Mouse (Mus musculus) liver, embryonic 16.5 days (tissue): Measurements from ENCODE around the gene Stard5. TPM values are rescaled to one million over a fixed set of nuclear protein-coding genes. Genes with fewer than 3 reads are reported as not detected.

Experiments
- ATAC-seq: fragments of 200-750 bp; cut with Nextera tagmentation; 2 replicates; pipeline ENCODE4 v1.8.0; 2017; ENCODE audit warnings: low read depth, mild to moderate bottlenecking, moderate number of reproducible peaks, moderate library complexity
- H3K27ac ChIP-seq: fragments of 300-500 bp; sonication (generic); 2 replicates; pipeline ENCODE4 v1.5.1; 2014; ENCODE audit warnings: mild to moderate bottlenecking, low read length
- H3K27me3 ChIP-seq: fragments of 300-500 bp; sonication (generic); 2 replicates; pipeline ENCODE4 v1.6.1; 2014; ENCODE audit warnings: low read depth, low read length, mixed read lengths; ENCODE audit not compliant: control insufficient read depth, insufficient read depth
- H3K36me3 ChIP-seq: fragments of 300-500 bp; sonication (generic); 2 replicates; pipeline ENCODE4 v1.6.1; 2014; ENCODE audit warnings: mild to moderate bottlenecking; ENCODE audit not compliant: control insufficient read depth, insufficient read depth
- H3K4me1 ChIP-seq: fragments of 300-500 bp; sonication (generic); 2 replicates; pipeline ENCODE4 v1.6.1; 2014; ENCODE audit warnings: low read depth, low read length, mixed read lengths; ENCODE audit not compliant: control insufficient read depth
- H3K4me2 ChIP-seq: fragments of 300-500 bp; sonication (generic); 2 replicates; pipeline ENCODE4 v1.6.1; 2014; ENCODE audit warnings: low read depth, low read length, mixed read lengths
- H3K4me3 ChIP-seq: fragments of 300-500 bp; sonication (generic); 2 replicates; pipeline ENCODE4 v1.5.1; 2014; ENCODE audit warnings: low read depth, mild to moderate bottlenecking, low read length
- H3K9ac ChIP-seq: fragments of 300-500 bp; sonication (generic); 2 replicates; pipeline ENCODE4 v1.6.1; 2014; ENCODE audit warnings: low read depth, low read length
- H3K9me3 ChIP-seq: fragments of 300-500 bp; sonication (generic); replicated peaks from 2 replicates; pipeline ENCODE4 v1.6.1; 2016; ENCODE audit warnings: low read length; ENCODE audit not compliant: control insufficient read depth
- WGBS: fragments of 180-500 bp; shearing (Covaris S2); extraction: QIAGEN DNeasy Blood & Tissue Kit; methylation state at CpG from one replicate; pipeline ENCODE4 v1.1.7; 2014; ENCODE audit not compliant: insufficient replicate concordance; 5-methylcytosine and 5-hydroxymethylcytosine counted together
- polyA plus RNA-seq: library from polyadenylated mRNA; unstranded; fragments of >200 nt; fragmentation: Nextera tagmentation; extraction: Ambion mirVana; gene quantifications from 2 replicates; pipeline ENCODE4 v1.2.1, GENCODE M21; 2015

The Stard5 gene
- polyA plus RNA-seq, 1 experiment from 2014 or later = 25.3 TPM

DNA sequence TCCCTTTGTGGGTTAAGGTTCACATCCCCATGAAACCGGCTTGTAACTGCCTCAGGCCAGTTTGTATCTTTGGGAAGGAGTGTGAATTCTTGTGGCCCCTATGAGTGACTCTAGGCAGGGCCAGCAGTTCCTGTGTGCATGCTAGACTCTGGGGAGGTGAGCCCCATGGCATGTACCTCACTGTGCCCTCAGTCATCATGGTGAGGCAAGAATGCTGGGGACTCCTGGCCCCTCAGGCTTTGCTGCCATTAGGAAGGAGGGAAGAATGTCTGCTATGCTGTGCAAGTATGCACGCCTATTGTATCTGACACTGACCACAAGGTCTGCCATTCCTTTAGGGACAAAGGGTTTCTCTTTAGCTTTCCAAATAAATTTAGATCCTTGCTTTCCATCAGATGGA is 9.4 kb downstream of the Stard5 start:
- H3K4me3 ChIP-seq = no peak overlapping the region
- H3K9me3 ChIP-seq = no peaks in the 10 kb centered on the region
- 61% methylated on average over 2 of the region's 2 CpGs for WGBS
- no peaks in the 10 kb centered on the region; the same call in 1 of the 2 replicates for H3K4me1 ChIP-seq
- no peak overlapping the region for H3K27ac ChIP-seq
- H3K9ac ChIP-seq = no peak overlapping the region
- H3K36me3 ChIP-seq = no peaks in the 10 kb centered on the region; the same call in none of the 2 replicates
- ATAC-seq = no peak
- no peaks in the 10 kb centered on the region for H3K27me3 ChIP-seq
- no peak overlapping the region for H3K4me2 ChIP-seq

DNA sequence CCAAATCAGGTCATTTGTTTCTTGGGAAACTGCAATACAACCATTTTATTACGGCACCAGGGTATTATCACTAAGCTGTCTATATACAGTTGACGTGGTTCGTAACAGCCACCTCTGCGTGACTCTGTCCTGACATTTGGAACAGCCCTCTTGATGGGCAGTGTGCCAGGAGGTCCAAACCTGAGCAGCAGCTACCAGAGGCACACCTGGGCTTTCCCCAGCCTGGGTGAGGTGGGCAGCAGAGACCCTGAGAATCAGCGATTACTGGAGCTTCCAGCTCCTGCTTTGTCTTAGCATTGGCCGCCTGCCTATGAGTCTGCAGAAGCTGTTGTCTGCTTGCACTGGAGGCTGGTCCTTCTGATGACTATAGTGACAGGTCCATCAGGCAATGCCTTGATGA is 11.8 kb downstream of the Stard5 start:
- Histone ChIP-seq H3K9me3 (no peaks in the 10 kb centered on the region), H3K36me3 (no peaks in the 10 kb centered on the region; the same call in none of the 2 replicates), H3K9ac (no peak overlapping the region), H3K27ac (no peak overlapping the region), H3K27me3 (no peaks in the 10 kb centered on the region), H3K4me1 (no peaks in the 10 kb centered on the region), H3K4me3 (no peak overlapping the region), H3K4me2 (no peak overlapping the region)
- ATAC-seq = no peak
- WGBS = 74% methylated on average over 6 of the region's 6 CpGs

DNA sequence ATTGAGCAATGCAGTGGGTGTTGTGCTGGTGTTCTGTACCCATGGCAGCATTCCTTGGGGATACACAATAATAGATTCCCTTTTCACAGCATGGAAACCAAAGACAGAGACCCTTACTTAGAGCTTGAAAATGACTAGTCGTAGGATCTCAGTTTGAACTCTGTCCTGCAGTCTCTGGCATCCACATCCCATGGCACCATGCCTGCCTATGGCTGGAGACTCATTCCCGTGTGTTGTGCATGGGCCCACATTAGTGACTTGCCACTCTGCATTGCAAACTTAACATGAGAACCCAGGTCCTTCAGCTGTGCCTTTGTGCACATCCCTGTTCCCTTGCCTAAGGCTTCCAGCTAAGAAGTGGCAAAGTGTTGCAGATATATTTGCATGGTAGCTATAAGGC is 13.0 kb downstream of the Stard5 start:
- no peaks in the 10 kb centered on the region; the same call in none of the 2 replicates for H3K36me3 ChIP-seq
- ATAC-seq = no peak
- WGBS = 57% methylated on average over 2 of the region's 2 CpGs

GRCm38 (mm10) chr7:83645476-83645875 is 13.7 kb downstream of the Stard5 start:
- Histone ChIP-seq H3K4me2 (no peak overlapping the region), H3K9ac (no peak overlapping the region), H3K36me3 (no peaks in the 10 kb centered on the region; the same call in none of the 2 replicates), H3K9me3 (no peaks in the 10 kb centered on the region), H3K27me3 (no peaks in the 10 kb centered on the region), H3K27ac (no peak overlapping the region), H3K4me1 (no peaks in the 10 kb centered on the region), H3K4me3 (no peak overlapping the region)
- ATAC-seq = 0 out of 2 replicates have a peak, but pooled peaks have one; percentile 47
- WGBS = 38% methylated on average over 5 of the region's 5 CpGs

More for the DNA sequence above, 13.0 kb downstream of the Stard5 start:
- Histone ChIP-seq H3K27me3 (no peaks in the 10 kb centered on the region), H3K27ac (no peak overlapping the region), H3K4me2 (no peak overlapping the region), H3K9me3 (no peaks in the 10 kb centered on the region), H3K9ac (no peak overlapping the region), H3K4me3 (no peak overlapping the region), H3K4me1 (no peaks in the 10 kb centered on the region)

DNA sequence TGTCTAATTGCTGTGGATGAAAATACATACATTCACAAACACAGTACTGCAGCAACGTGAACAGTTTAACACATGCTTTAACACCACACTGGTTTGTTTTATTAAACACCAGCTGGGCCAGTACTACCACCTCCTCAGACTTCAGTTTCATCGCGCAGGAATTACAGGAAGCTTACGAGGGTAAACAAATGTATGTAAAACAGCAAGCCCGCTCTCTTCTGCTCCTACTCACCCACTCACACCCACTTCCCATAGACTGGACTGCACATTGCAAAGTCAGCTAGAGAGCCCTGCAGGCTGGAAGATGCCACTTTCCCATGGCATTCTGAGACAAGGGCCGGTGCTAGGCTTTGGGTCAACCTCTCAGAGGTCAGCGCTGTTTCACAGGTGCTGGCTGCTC is 17.0 kb downstream of the Stard5 start:
- Histone ChIP-seq H3K9me3 (no peaks in the 10 kb centered on the region), H3K4me1 (no peaks in the 10 kb centered on the region), H3K27ac (no peak overlapping the region), H3K36me3 (no peaks in the 10 kb centered on the region; the same call in 1 of the 2 replicates), H3K27me3 (no peaks in the 10 kb centered on the region), H3K4me2 (no peak overlapping the region), H3K9ac (no peak overlapping the region), H3K4me3 (no peak overlapping the region)
- no peak for ATAC-seq
- 65% methylated on average over 7 of the region's 7 CpGs for WGBS

- no peak for ATAC-seq
- H3K4me3 ChIP-seq = no peak overlapping the region
- no peaks in the 10 kb centered on the region for H3K4me1 ChIP-seq
- 29% methylated on average over 5 of the region's 5 CpGs for WGBS
- no peaks in the 10 kb centered on the region for H3K27me3 ChIP-seq
- H3K9me3 ChIP-seq = no peaks in the 10 kb centered on the region
- H3K9ac ChIP-seq = no peak overlapping the region
- H3K4me2 ChIP-seq = peak overlapping the region; percentile 19; the same call in 1 of the 2 replicates
- H3K36me3 ChIP-seq = no peaks in the 10 kb centered on the region
- H3K27ac ChIP-seq = no peak overlapping the region
Observed at GRCm38 (mm10) chr7:83650638-83651037, 18.9 kb downstream of the Stard5 start.

DNA sequence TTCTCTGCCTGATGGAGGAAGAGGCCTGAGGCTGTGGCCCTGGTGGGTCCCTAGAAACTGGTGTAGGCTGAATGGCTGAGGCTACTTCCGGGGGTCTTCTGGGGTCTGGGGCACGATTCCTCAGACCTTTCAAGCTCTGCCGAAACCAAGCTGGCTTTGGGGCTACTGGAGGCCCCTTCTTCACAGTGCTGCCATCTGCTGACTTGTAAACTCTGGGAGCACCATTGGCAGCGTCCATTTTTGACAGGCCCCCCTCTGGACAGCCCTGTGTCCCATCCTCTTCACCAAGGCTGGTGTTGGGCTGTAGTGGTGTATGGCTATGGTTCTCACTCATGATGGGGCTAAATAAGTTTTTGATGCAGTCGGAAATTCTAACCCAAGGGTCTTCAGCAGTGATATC is 20.7 kb downstream of the Stard5 start:
- no peak overlapping the region for H3K9ac ChIP-seq
- no peaks in the 10 kb centered on the region for H3K36me3 ChIP-seq
- H3K27me3 ChIP-seq = no peaks in the 10 kb centered on the region
- WGBS = 60% methylated on average over 5 of the region's 5 CpGs
- no peaks in the 10 kb centered on the region for H3K4me1 ChIP-seq
- ATAC-seq = no peak
- peak overlapping the region; percentile 7; the same call in 1 of the 2 replicates for H3K4me2 ChIP-seq
- H3K27ac ChIP-seq = no peak overlapping the region
- no peaks in the 10 kb centered on the region for H3K9me3 ChIP-seq
- H3K4me3 ChIP-seq = no peak overlapping the region

- H3K27me3 ChIP-seq = no peaks in the 10 kb centered on the region
- no peaks in the 10 kb centered on the region for H3K36me3 ChIP-seq
- H3K9me3 ChIP-seq = no peaks in the 10 kb centered on the region
- no peaks in the 10 kb centered on the region for H3K4me1 ChIP-seq
- H3K9ac ChIP-seq = no peak overlapping the region
- H3K4me2 ChIP-seq = peak overlapping the region; percentile 18; the same call in 1 of the 2 replicates
- ATAC-seq = no peak
- H3K27ac ChIP-seq = peak overlapping the region; percentile 12; the same call in 1 of the 2 replicates
- H3K4me3 ChIP-seq = peak overlapping the region; percentile 36
- WGBS = 28% methylated on average over 2 of the region's 2 CpGs
Observed at GRCm38 (mm10) chr7:83653605-83654051, 21.9 kb downstream of the Stard5 start.

GRCm38 (mm10) chr7:83654196-83654595 is 22.4 kb downstream of the Stard5 start:
- Histone ChIP-seq H3K9ac (no peak overlapping the region), H3K9me3 (no peaks in the 10 kb centered on the region), H3K36me3 (no peaks in the 10 kb centered on the region), H3K4me3 (peak overlapping the region; percentile 36), H3K27me3 (no peaks in the 10 kb centered on the region), H3K27ac (no peak overlapping the region), H3K4me2 (peak overlapping the region; percentile 18), H3K4me1 (no peaks in the 10 kb centered on the region)
- WGBS = 31% methylated on average over 2 of the region's 2 CpGs
- no peak for ATAC-seq
